Mouse (Mus musculus) limb, embryonic 14.5 days (tissue): ENCODE measurements around the gene Cebpb. TPM values are rescaled to one million over a fixed set of nuclear protein-coding genes. Genes with fewer than 3 reads are reported as not detected.

Experiments
- ATAC-seq: fragments of 200-750 bp; cut with Nextera tagmentation; 2 replicates; pipeline ENCODE4 v1.8.0; 2017; ENCODE audit warnings: low read depth, moderate number of reproducible peaks, moderate TSS enrichment; ENCODE audit not compliant: low FRiP score
- DNase-seq: peaks from one replicate; pipeline ENCODE4 v3.0.0-alpha.2; 2015; ENCODE audit warnings: low spot score
- H3K27ac ChIP-seq: fragments of 300-500 bp; sonication (generic); replicated peaks from 2 replicates; pipeline ENCODE4 v1.5.1; 2014; ENCODE audit warnings: low read depth, mild to moderate bottlenecking, low read length, moderate library complexity, mixed read lengths
- H3K27me3 ChIP-seq: fragments of 300-500 bp; sonication (generic); 2 replicates; pipeline ENCODE4 v1.6.1; 2014; ENCODE audit warnings: low read length, mixed read lengths; ENCODE audit not compliant: control insufficient read depth, insufficient read depth
- H3K36me3 ChIP-seq: fragments of 300-500 bp; sonication (generic); 2 replicates; pipeline ENCODE4 v1.6.1; 2014; ENCODE audit warnings: mild to moderate bottlenecking, low read length, moderate library complexity, mixed read lengths; ENCODE audit not compliant: control insufficient read depth, insufficient read depth
- H3K4me1 ChIP-seq: fragments of 300-500 bp; sonication (generic); 2 replicates; pipeline ENCODE4 v1.6.1; 2014; ENCODE audit warnings: antibody characterized with exemption, low read length, mixed read lengths; ENCODE audit not compliant: control insufficient read depth, insufficient read depth
- H3K4me2 ChIP-seq: fragments of 300-500 bp; sonication (generic); replicated peaks from 2 replicates; pipeline ENCODE4 v1.6.1; 2014; ENCODE audit warnings: low read depth, mild to moderate bottlenecking, low read length, moderate library complexity; ENCODE audit not compliant: severe bottlenecking
- H3K4me3 ChIP-seq: fragments of 300-500 bp; sonication (generic); replicated peaks from 2 replicates; pipeline ENCODE4 v1.5.1; 2014; ENCODE audit warnings: low read length
- H3K9ac ChIP-seq: fragments of 300-500 bp; sonication (generic); 2 replicates; pipeline ENCODE4 v1.6.1; 2014; ENCODE audit warnings: mild to moderate bottlenecking, low read depth, low read length, moderate library complexity; ENCODE audit not compliant: severe bottlenecking
- H3K9me3 ChIP-seq: fragments of 300-500 bp; sonication (generic); 2 replicates; pipeline ENCODE4 v1.6.1; 2016; ENCODE audit warnings: low read length; ENCODE audit not compliant: control insufficient read depth
- POLR2A ChIP-seq: fragments of 200-500 bp; IDR thresholded peaks from 2 replicates; pipeline ENCODE4 v1.8.0; 2012; ENCODE audit warnings: inconsistent platforms, mild to moderate bottlenecking, moderate library complexity, borderline replicate concordance; ENCODE audit not compliant: insufficient read depth, insufficient read length; ENCODE audit errors: extremely low read depth
- WGBS: fragments of 180-500 bp; shearing (Covaris S2); extraction: QIAGEN DNeasy Blood & Tissue Kit; methylation state at CpG from one replicate; pipeline ENCODE4 v1.1.7; 2014; 5-methylcytosine and 5-hydroxymethylcytosine counted together
- polyA plus RNA-seq, 2 experiments: library from polyadenylated mRNA; depleted of rRNA in 1 of 2; stranded (reverse) in 1 of 2; unstranded in 1 of 2; fragments of >200 nt; fragmentation: Nextera tagmentation in 1 of 2; extraction: Ambion mirVana in 1 of 2; gene quantifications; 2 replicates each; pipeline versions ENCODE4 v1.2.1 to v1.2.3; 2012 to 2014

Gene Cebpb
- polyA plus RNA-seq, 2 experiments: 27.4 to 29.7 TPM

DNA sequence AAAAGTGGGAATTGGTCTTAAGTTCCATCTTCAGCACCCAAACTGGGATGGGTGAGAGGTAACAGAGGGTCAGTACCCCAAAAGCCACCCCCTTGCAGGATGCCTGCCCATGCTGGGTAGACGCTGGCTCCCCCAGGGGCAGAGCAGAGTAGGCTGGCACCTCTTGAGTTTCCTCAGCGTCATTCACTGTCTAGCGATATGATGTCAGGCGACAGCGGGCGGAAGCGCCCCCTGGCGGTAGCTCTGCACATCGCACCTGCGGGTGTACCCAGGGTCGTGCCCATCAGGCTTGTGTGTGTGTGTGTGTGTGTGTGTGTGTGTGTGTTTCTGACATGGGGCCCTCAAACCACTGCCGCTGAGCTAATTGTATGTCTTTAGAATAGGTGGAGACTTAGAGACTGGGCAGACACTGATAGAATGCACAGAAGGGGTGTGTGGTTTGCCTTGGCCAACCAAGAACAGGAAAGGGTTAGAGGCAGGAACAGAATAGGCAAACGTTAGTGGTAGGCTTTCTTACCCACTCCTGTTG lies 8.7 kb upstream of the Cebpb start:
- WGBS: 2% methylated on average over 13 of the region's 13 CpGs
- no peaks in the 10 kb centered on the region for H3K36me3 ChIP-seq
- no peak overlapping the region for H3K4me3 ChIP-seq
- no peaks in the 10 kb centered on the region for H3K9me3 ChIP-seq
- no peak overlapping the region for H3K27ac ChIP-seq
- DNase-seq (peak; percentile 61), ATAC-seq (peak; percentile 75)
- no peak overlapping the region for H3K4me2 ChIP-seq
- no peaks in the 10 kb centered on the region for H3K27me3 ChIP-seq
- no peak overlapping the region for H3K9ac ChIP-seq
- no peak for TF ChIP-seq POLR2A
- H3K4me1 ChIP-seq: no peaks in the 10 kb centered on the region

DNA sequence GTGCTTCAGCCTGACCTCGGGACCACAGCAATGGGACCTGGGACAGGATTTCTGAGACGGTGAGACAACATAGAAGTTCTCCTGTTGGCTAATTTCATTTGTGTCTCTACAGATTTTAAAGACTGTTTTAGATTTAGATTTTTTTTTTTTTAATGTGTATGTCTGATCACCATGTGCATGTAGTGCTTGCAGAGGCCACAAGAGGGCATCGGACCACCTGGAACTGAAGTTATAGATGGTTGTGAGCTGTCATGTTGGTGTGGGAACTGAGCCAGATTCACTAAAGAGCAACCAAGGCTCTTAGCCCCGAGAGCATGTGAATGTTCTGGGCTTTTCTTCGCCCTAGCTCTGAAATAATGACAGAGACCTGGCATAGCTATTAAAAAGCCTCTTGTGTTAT lies 8.1 kb upstream of the Cebpb start:
- Histone ChIP-seq H3K4me2 (no peak overlapping the region), H3K9ac (no peak overlapping the region), H3K27me3 (no peaks in the 10 kb centered on the region), H3K9me3 (no peaks in the 10 kb centered on the region), H3K36me3 (no peaks in the 10 kb centered on the region), H3K4me1 (no peaks in the 10 kb centered on the region), H3K4me3 (no peak overlapping the region), H3K27ac (no peak overlapping the region)
- ATAC-seq: no peak
- TF ChIP-seq POLR2A: no peak
- peak; percentile 43 for DNase-seq
- WGBS: 53% methylated on average over 5 of the region's 5 CpGs

DNA sequence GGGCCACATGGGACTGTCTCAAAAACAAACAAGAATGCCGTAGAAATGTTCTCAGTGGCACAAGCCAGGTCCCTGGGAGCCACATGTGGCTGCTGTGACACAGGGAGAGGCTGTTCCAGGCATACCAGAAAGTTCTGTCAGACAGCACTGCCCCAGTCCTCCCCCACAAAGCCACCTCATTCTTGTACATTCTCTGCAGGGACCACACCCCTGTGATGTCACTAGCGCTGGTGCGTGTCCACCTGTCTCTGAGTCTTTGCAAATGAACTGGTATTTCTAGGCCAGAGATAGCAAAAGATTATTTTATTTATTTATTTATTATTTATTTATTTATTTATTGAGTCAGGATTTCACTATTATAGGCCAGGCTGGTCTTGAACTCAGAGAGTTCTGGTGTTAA lies 5.0 kb upstream of the Cebpb start:
- 73% methylated on average over 3 of the region's 3 CpGs for WGBS
- no peaks in the 10 kb centered on the region for H3K9me3 ChIP-seq
- H3K4me1 ChIP-seq: no peaks in the 10 kb centered on the region
- H3K27me3 ChIP-seq: no peaks in the 10 kb centered on the region
- no peak for ATAC-seq
- no peak for TF ChIP-seq POLR2A
- H3K4me3 ChIP-seq: no peak overlapping the region
- DNase-seq: no peak
- H3K36me3 ChIP-seq: no peaks in the 10 kb centered on the region
- no peak overlapping the region for H3K4me2 ChIP-seq
- no peak overlapping the region for H3K9ac ChIP-seq
- no peak overlapping the region for H3K27ac ChIP-seq

DNA sequence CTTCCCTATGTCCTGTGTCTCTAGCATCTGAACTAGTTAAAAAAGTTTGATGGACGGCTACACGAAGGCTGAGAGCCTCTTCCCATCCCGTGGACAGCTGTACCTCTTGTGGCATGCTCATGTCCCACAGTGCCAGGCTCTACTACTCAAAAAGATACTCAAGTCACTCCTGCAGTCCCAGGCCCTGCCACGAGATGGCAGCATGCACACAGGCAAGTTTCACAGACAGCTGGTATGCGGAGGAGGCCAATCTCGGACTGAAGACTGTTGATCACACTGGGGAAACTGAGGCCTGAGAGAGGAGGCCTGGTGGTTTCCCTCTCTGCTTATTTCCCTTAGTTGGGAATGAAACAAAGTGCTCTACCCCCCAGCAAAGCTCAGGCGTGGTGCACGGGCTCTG lies 3.6 kb upstream of the Cebpb start:
- Histone ChIP-seq H3K4me2 (no peak overlapping the region), H3K27me3 (0 out of 2 replicates have a peak, but pooled peaks cover 12% of the 10 kb centered on the region), H3K4me1 (peaks cover 3% of the 10 kb centered on the region; the same call in 1 of the 2 replicates), H3K4me3 (no peak overlapping the region), H3K9ac (no peak overlapping the region), H3K9me3 (no peaks in the 10 kb centered on the region), H3K36me3 (no peaks in the 10 kb centered on the region), H3K27ac (no peak overlapping the region)
- DNase-seq (peak; percentile 85), ATAC-seq (no peak; the same call in 1 of the 2 replicates)
- peak; percentile 40; the same call in 1 of the 2 replicates for TF ChIP-seq POLR2A
- 4% methylated on average over 8 of the region's 8 CpGs for WGBS

DNA sequence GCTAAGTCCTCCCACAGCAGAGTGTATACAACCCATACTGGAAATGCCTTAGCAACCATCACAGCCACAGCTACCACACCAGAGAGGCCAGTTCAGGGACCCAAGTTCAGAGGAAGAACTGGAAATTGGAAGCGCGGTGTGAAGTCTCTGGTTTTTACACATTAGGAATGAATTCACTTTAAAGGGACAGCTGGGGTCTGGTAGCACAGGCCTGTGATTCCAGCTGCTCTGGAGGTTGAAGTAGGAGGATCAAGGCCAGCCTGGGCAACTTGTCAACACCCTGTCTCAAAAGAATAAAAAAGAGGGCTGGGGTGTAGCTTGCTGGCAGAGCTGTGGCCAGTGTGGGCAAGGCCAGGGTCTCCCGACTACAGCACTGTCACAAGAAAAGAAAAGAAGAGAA lies 2.9 kb upstream of the Cebpb start:
- WGBS: 57% methylated on average over 3 of the region's 3 CpGs
- no peak for DNase-seq
- Histone ChIP-seq H3K4me2 (no peak overlapping the region), H3K9me3 (no peaks in the 10 kb centered on the region), H3K4me3 (no peak overlapping the region), H3K9ac (no peak overlapping the region), H3K4me1 (peaks cover 7% of the 10 kb centered on the region; the same call in 1 of the 2 replicates), H3K36me3 (no peaks in the 10 kb centered on the region), H3K27me3 (peaks cover 19% of the 10 kb centered on the region), H3K27ac (no peak overlapping the region)
- TF ChIP-seq POLR2A: no peak
- ATAC-seq: no peak
